Mouse (Mus musculus): ENCODE results near the gene Rbbp6.

The Rbbp6 gene

GRCm38 (mm10) chr7:122965386-122965785, at the start of gene Rbbp6:
Gene Rbbp6, plus strand, starts transcription at chr7:122965686.
- no peak for DNase-seq (ENCODE audit: inconsistent ontology term)

DNA sequence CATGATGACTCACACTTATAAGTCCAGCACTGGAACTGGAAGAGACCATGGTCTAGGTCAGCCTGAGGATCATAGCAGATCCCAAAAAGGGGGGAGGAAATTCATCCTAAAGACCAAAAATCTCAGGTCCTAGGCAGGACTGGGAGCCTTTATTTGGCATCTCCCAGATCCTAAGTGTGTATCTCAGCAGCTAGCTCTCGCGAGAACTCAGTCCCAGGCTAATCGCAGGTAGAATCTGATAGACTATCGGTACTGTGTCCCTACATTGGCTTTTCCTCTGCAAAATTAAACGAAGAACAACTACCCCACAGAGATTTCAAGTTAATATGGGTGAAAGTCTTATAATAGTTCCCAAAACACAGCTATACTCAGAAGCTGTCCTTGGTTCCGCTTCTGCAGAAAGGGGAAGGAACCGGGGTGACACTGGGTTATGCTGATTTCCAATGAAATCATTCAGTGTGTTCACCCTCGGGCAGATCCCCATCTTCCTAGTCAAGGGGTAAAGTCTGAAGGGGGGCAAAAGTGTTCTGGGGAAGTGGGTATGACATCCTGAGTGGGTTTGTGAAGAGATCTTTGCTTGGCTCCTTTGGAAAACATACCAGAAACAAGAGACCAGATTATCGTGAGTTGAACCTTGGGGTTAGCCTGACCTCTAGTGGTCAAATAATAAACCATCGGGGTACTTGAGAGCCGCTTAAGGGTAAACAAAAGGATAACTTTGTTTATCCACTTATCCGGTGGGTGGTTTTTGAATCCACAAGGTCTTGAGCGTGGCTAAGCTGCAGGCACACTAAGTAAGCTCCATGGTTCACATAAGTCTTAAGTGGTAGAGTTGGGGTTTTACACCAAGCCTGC, 45.5 kb upstream of the Rbbp6 start:
- peak; percentile 45 for DNase-seq (ENCODE audit: inconsistent ontology term)

- no peak for DNase-seq (ENCODE audit: inconsistent ontology term)
Measured at GRCm38 (mm10) chr7:122921537-122921936, 43.9 kb upstream of the Rbbp6 start.

DNA sequence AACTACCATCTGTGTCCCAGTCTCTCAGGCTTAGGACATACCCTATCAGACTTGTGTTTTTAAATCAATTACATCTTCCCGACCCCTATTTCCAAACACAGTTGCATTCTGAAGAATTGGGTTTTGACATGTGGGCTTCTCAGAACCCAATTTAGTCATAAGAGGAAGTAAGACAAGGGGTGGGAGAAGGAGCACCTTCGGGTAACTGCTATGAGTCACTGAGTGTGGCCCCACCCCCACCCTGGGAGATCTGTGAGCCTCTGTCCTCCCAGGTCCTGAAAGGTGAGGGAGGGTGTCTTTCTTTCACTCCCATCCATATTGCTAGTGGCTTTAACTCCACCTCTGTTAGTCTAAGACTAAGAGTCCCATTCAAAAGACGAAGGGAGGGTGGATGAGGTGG, 41.2 kb upstream of the Rbbp6 start:
- no peak for DNase-seq (ENCODE audit: inconsistent ontology term)

DNA sequence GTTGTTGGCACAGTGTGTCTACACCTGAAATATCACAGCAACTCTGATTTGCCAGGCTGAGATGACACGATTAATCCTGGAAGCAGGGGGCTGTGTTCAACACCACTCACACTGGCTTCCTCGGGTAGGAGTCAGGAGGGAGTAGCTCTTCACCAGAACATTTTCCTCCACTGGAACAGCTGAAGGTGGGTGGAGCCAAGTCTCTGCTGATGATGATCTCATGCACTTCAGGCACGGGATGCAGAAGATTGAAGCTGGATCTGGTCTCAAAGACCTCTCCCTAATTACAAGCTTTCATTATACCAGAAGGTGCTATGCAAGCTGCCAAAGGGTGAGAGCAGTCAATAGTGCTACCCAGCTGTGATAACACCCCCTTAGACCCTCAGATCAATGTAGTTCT, 35.0 kb upstream of the Rbbp6 start:
- no peak for DNase-seq (ENCODE audit: inconsistent ontology term)

- no peak for DNase-seq (ENCODE audit: inconsistent ontology term)
Measured at GRCm38 (mm10) chr7:122932171-122932570, 33.3 kb upstream of the Rbbp6 start.

DNA sequence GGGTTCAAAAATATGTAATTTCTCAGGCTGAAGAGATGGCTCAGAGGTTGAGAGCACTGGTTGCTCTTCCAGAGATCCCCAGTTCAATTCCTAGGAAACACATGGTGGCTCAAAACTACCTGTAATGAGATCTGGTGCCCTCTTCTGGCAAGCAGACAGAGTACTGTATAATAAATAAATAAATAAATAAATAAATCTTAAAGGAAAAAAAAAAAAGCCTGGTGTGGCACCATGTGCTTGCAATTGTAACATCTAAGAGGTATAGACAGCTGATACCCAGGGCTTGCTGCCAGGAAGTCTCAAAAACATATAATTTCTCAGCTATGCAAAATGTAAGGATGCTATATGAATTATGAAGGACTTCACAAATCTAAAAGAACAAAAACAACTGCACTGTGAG, 28.9 kb upstream of the Rbbp6 start:
- DNase-seq (ENCODE audit: inconsistent ontology term), result no peak

DNA sequence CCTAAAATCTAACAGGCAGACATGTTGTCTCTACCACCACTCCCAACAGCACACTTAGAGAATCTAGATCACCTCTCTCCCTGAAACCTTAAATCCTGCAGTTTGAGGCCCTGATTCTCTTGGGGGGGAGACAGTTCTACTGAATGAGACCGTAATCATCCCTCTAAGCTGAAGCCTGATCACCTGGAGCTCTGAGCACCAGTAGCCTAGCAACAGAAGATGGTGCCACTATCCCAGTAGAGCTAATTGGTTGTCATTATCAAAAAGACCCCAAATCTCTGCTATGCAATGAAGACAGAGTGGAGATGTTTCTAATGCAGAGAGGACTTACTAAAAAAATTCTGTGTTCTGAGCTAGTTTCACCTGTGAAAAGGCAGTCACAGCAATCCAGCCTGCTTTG, 27.3 kb upstream of the Rbbp6 start:
- DNase-seq (ENCODE audit: inconsistent ontology term), result no peak

DNA sequence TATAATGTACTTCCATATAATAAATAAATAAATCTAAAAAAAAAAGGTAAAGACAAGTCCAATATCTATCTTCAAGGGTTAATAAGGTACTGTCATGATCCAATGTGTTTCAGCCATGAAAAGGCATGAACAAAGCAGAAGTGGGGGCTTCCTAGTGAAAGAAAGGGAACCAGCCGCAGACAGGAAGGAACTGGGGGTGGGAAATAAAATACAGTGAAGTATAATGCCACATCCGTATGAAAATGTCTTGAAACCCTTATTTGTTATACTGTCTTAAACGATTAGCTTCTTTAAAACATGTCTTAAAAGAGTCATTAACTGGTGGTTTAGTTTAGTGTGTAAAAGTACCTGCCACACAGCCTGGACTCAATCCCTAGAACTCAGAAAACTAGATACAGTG, 26.3 kb upstream of the Rbbp6 start:
- no peak for DNase-seq (ENCODE audit: inconsistent ontology term)

DNA sequence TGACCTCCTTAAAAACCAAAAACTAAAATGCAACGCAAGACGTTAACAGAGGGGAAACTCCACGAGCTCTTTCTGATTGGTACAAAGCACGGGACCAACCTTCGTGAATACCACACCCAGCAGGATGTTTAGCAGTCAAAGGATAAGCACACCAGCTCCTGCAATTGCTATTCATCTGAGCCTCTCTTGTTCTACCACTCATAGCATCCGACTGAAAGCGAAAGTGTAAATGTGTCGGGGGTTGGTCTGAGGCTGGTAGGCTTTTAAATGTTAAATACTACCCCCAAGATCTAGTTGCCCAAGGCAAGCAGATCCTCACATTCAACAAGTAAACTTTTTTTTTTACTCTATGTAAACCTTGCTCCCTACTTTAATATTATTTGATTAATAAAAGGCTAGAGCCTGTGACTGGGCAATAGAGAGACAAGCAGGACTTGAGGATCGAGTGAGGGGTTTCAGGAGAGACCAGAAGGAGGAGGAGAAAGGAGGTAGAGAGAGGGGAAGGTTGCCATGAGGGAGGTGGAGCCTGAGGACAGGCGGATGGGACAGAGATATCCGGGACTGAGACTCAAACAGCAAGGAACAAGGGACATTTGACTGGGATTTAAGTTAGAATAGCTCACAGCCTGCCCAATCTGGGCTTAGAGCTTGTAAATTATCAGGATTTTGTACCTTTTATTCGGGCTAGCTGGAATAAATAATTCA, 25.0 kb upstream of the Rbbp6 start:
- peak; percentile 42 for DNase-seq (ENCODE audit: inconsistent ontology term)

- no peak for DNase-seq (ENCODE audit: inconsistent ontology term)
Measured at GRCm38 (mm10) chr7:122942111-122942510, 23.4 kb upstream of the Rbbp6 start.

GRCm38 (mm10) chr7:122945149-122945548, 20.3 kb upstream of the Rbbp6 start:
- DNase-seq (ENCODE audit: inconsistent ontology term), result peak; percentile 42

DNA sequence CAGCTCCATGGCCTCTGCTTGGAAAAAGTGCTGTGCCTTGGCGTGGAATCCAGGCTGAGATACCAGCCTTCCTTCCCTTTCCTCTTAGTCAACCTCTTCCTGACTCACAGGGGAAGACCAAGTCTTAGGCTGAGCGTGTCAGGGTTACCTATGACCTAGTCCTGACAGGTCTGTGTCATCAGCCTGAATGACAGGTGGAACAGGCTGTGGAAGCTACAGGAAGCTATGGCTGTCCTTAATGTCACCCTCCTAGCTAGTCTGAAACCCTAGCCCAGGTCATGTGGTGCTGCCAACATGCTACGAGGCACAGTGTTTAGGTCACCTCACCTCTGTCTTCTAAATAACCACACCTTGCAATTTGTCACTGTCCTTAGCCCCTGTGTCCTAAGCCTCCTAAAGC, 16.2 kb upstream of the Rbbp6 start:
- DNase-seq (ENCODE audit: inconsistent ontology term), result no peak

GRCm38 (mm10) chr7:122951464-122951863, 14.0 kb upstream of the Rbbp6 start:
- no peak for DNase-seq (ENCODE audit: inconsistent ontology term)

GRCm38 (mm10) chr7:122952066-122952465, 13.4 kb upstream of the Rbbp6 start:
- no peak for DNase-seq (ENCODE audit: inconsistent ontology term)

DNA sequence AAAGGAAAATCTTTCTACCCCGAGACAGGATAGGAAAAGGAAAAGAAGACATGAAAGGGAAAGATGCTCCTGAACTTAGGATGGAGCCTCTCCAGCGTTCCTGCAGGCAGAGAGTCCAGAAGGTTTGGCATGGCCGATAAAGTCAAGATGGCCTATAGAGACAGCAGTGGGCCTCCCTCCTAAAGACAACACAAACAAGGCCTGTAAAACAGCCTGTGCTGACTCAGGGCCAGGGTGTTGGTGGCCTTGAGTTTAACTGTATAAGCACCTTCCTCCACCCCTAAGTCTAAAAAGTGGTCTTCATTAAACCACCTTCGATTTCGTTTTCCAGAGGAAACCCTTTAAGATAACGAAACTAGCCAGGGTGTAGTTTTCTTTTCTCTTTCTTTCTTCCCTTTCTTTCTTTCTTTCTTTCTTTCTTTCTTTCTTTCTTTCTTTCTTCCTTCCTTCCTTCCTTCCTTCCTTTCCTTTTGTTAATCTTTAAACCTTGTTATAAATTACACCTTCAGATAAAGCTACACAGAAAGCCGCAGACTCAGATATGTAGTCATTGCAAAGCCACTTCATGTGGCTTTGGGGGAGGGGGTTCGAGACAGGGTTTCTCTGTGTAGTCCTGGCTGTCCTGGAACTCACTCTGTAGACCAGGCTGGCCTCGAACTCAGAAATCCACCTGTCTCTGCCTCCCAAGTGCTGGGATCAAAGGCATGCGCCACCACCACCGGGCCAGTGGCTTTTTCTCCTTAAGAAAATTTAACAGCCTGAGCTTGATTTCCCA, 10.8 kb upstream of the Rbbp6 start:
- DNase-seq (ENCODE audit: inconsistent ontology term), result no peak

GRCm38 (mm10) chr7:122955226-122955955, 10.1 kb upstream of the Rbbp6 start:
- DNase-seq (ENCODE audit: inconsistent ontology term), result peak; percentile 81

- no peak for DNase-seq (ENCODE audit: inconsistent ontology term)
Measured at GRCm38 (mm10) chr7:122968751-122969150, 3.3 kb downstream of the Rbbp6 start.

GRCm38 (mm10) chr7:122969231-122970032, 3.9 kb downstream of the Rbbp6 start:
- peak; percentile 98 for DNase-seq (ENCODE audit: inconsistent ontology term)

GRCm38 (mm10) chr7:122970119-122970781, 4.8 kb downstream of the Rbbp6 start:
- peak; percentile 68 for DNase-seq (ENCODE audit: inconsistent ontology term)

Data from Muller cell, postnatal 12 days (primary cell).